Mouse (Mus musculus) G1E (cell line): Measurements from ENCODE around the gene Ankrd31.

Experiments
- POLR2AphosphoS5 ChIP-seq: IDR thresholded peaks from 2 replicates; pipeline ENCODE4 v1.6.1; 2012; ENCODE audit warnings: low read depth, low read length, inconsistent platforms; ENCODE audit not compliant: insufficient replicate concordance
- TAL1 ChIP-seq: conservative IDR thresholded peaks from 2 replicates; pipeline ENCODE4 v1.6.1; 2012; ENCODE audit warnings: low read depth, low read length, inconsistent platforms, mixed read lengths

DNA sequence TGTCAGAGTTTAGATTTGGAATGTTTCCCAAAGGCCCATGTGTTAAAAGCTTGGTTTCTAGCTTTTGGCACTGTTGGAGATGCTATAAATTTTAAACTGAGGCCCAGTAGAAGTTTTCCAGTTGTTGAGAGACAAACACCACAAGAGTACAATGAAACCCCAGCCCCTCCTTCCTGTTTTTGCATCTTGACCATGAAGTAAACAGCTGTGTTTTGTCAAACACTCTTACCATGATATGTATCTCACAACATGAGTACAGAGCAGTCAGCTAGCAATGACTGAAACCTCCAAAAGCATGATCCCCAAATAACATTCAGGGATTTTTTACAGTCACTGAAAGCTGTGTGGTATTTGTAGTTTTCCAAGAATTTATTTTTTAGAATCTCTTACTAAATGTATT, 126.0 kb downstream of the Ankrd31 start:
- TF ChIP-seq POLR2AphosphoS5, result no peak
- TF ChIP-seq TAL1, result no peak
